Mouse (Mus musculus): ENCODE measurements at regions not wholly inside any gene's neighbourhood (a gene's known extent, or its start where the extent isn't known, plus 50 kb on each side); places are given as distances from the start of the nearest gene placed in this dataset.

DNA sequence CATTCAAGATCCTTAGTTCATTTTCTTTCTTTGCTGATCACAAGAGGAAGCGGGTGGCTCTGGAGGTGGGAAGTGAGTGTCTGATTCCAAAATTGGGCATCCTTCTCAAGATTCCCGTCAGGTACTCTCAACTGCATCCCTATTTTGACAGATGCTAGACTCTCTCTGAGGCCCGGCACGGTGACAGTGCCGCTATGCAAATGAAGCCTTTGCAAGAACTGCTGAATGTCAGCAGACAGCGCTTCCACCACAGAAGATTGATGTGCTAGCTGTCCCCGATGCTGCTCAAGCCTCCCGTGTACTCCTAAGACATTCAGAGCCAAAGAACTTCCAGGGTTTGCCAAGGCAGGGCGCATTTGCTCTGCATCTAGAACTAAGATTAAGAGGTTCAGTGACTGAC, 50.9 kb upstream of the Cpne4 start:
- TF ChIP-seq CTCF (IDR thresholded peaks at IDR 0.05; ENCODE audit: extremely low read depth, insufficient read depth, insufficient read length, insufficient replicate concordance), result no peak
- TF ChIP-seq POLR2A (IDR thresholded peaks at IDR 0.05; ENCODE audit: low read depth, low read length), result no peak

Measured in spleen, adult 2 months (tissue).